Mouse (Mus musculus) embryonic facial prominence, embryonic 10.5 days (tissue): Measurements from ENCODE around the gene Msmb. TPM values are rescaled to one million over a fixed set of nuclear protein-coding genes. Genes with fewer than 3 reads are reported as not detected.
"Not testable (repeated sequence)": the region's sequence is repeated elsewhere in the genome, so short reads cannot be mapped to it uniquely, and the experiment has no call there.

Experiments used
- DNase-seq: peaks from one replicate; pipeline ENCODE4 v3.0.0-alpha.2; 2017; ENCODE audit warnings: low spot score
- H3K27ac ChIP-seq: fragments of 300-500 bp; sonication (generic); replicated peaks from 2 replicates; pipeline ENCODE4 v1.5.1; 2016; ENCODE audit warnings: mild to moderate bottlenecking
- H3K27me3 ChIP-seq: fragments of 300-500 bp; sonication (generic); replicated peaks from 2 replicates; pipeline ENCODE4 v1.6.1; 2016; ENCODE audit warnings: low read depth, mild to moderate bottlenecking; ENCODE audit not compliant: poor library complexity, severe bottlenecking
- H3K36me3 ChIP-seq: fragments of 300-500 bp; sonication (generic); replicated peaks from 2 replicates; pipeline ENCODE4 v1.6.1; 2016; ENCODE audit warnings: mild to moderate bottlenecking, moderate library complexity
- H3K4me1 ChIP-seq: fragments of 300-500 bp; sonication (generic); 2 replicates; pipeline ENCODE4 v1.6.1; 2016
- H3K4me3 ChIP-seq: fragments of 300-500 bp; sonication (generic); 2 replicates; pipeline ENCODE4 v1.5.1; 2016; ENCODE audit warnings: mild to moderate bottlenecking, moderate library complexity
- H3K9me3 ChIP-seq: fragments of 300-500 bp; sonication (generic); 2 replicates; pipeline ENCODE4 v1.6.1; 2016; ENCODE audit warnings: mild to moderate bottlenecking
- WGBS: fragments of 180-500 bp; shearing (Covaris S2); methylation state at CpG from one replicate; pipeline ENCODE4 v1.1.7; 2016; 5-methylcytosine and 5-hydroxymethylcytosine counted together
- polyA plus RNA-seq: library from polyadenylated mRNA; unstranded; fragments of >200 nt; fragmentation: Nextera tagmentation; extraction: Ambion mirVana; gene quantifications from 2 replicates; pipeline ENCODE4 v1.2.1, GENCODE M21; 2016

The Msmb gene
- polyA plus RNA-seq, 1 experiment from 2014 or later = not detected

DNA sequence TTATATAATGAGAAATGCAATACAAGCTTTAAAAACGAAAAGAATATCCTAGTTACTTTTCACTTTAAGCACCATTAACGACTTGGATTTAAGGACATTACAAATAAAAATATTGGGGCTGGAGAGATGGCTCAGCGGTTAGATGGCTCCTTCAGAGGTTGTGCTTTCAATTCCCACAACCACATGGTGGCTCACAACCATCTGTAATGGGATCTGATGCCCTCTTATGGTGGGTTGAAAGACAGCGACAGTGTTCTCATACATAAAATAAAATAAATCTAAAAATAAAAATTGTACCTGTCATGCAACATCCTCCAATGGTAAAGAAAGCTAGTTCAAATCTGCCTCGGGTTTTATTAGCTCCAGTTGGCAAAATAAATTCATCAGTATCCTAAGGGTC is 51.7 kb downstream of the Msmb start:
- 83% methylated on average over 5 of the region's 5 CpGs for WGBS
- not testable (repeated sequence) for H3K4me1 ChIP-seq, DNase-seq, H3K4me3 ChIP-seq, H3K27me3 ChIP-seq, H3K27ac ChIP-seq, H3K9me3 ChIP-seq
- H3K36me3 ChIP-seq = peaks cover 94% of the 10 kb centered on the region

DNA sequence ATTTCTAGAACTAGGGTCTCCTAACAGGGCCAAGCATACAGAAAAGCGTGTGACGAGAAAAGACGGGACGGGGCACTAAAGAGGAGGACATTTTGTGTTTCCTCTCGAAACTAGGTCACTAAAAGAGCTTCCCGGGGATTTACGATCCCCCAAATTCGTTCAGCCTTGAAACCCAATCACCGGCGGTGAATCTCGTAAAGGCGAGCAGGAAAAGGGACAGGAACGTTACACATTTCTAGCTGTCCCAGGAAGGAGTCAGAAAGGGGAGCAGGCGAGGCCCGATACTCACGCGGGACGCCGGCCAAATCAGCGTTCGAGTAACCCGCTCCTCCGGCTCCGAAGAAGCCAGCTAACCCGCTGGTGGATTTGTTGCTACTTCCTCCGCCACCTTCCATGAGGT is 59.5 kb downstream of the Msmb start:
- WGBS = under 1% methylated on average over 26 of the region's 26 CpGs
- peak overlapping the region; percentile 90 for H3K27ac ChIP-seq
- H3K4me1 ChIP-seq = peaks cover 25% of the 10 kb centered on the region

DNA sequence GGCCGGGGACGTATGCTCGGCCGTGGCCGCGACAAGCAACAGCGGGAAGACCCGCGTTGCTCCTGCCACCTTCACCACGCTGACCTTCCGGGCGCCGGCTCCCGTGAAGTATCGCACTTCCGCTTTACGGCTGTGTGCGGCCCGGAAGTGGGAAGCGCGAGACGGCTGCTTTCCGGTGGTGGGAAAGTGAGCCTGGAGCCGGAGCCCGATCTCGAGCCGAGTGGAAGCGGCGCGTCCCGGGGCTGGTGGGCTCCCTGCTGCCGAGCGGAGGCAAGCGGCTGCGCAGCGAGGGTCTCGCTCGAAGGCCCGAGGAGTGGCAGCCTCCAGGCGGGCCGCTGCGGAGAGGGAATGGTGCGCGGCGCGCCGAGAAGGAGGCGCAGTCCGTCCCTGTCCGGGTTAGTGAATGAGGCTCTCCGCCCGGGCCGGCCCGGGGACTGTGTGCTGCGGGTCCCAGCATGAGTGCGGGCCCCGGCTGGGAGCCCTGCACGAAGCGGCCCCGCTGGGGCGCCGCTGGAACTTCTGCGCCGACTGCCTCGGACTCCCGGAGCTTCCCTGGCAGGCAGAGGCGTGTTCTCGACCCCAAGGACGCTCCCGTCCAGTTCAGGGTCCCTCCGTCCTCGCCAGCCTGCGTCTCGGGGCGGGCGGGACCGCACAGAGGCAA is 60.1 kb downstream of the Msmb start, which contains the start of the genes Timm23 and Parg:
Gene Timm23, minus strand, starts transcription at position 108 of the 661 bp plus-strand sequence.
Gene Parg, plus strand, starts transcription at position 159 of the 661 bp plus-strand sequence.
- WGBS = under 1% methylated on average over 77 of the region's 77 CpGs
- peaks cover 25% of the 10 kb centered on the region for H3K4me1 ChIP-seq
- DNase-seq = peak; percentile 92
- H3K36me3 ChIP-seq = peaks cover 35% of the 10 kb centered on the region
- H3K27ac ChIP-seq = peak within 1 kb of the TSS; percentile 90
- peak within 1 kb of the TSS; percentile 99 for H3K4me3 ChIP-seq
- no peaks in the 10 kb centered on the region for H3K27me3 ChIP-seq
- 0 out of 2 replicates have a peak, but pooled peaks cover 2% of the 10 kb centered on the region for H3K9me3 ChIP-seq

More for the DNA sequence above, 59.5 kb downstream of the Msmb start:
- DNase-seq = peak; percentile 47
- H3K9me3 ChIP-seq = 0 out of 2 replicates have a peak, but pooled peaks cover 2% of the 10 kb centered on the region
- H3K27me3 ChIP-seq = no peaks in the 10 kb centered on the region
- H3K36me3 ChIP-seq = peaks cover 40% of the 10 kb centered on the region
- H3K4me3 ChIP-seq = peak overlapping the region; percentile 99

Other genes starting within 250 kb of the Msmb start
- 0.04 and 0.15 TPM in 2 replicates for gene Galnt15, start 113.0 kb upstream of the Msmb start, polyA plus RNA-seq
- gene Oxnad1, start 56.6 kb upstream of the Msmb start, polyA plus RNA-seq = 20.1 and 21.2 TPM in 2 replicates
- 98.8 and 102 TPM in 2 replicates for gene Dph3, start 56.3 kb upstream of the Msmb start, polyA plus RNA-seq
- gene Ncoa4, start 17.8 kb downstream of the Msmb start, polyA plus RNA-seq = 67.0 and 70.7 TPM in 2 replicates
- gene Timm23, start 59.9 kb downstream of the Msmb start, polyA plus RNA-seq = 355 and 365 TPM in 2 replicates
- 47.5 and 51.2 TPM in 2 replicates for gene Parg, start 59.9 kb downstream of the Msmb start, polyA plus RNA-seq
- 19.2 and 20.6 TPM in 2 replicates for gene Ogdhl, start 180.0 kb downstream of the Msmb start, polyA plus RNA-seq
- gene 1700024G13Rik, start 246.4 kb downstream of the Msmb start, polyA plus RNA-seq = not detected in 2 replicates